Mouse (Mus musculus): ENCODE results near the gene Tap2.

GRCm38 (mm10) chr17:34164202-34164895 lies 39.0 kb upstream of the Tap2 start:
- peak; percentile 7 for TF ChIP-seq CTCF (IDR thresholded peaks at IDR 0.05; ENCODE audit: low read depth)
- no peak for TF ChIP-seq EP300 (IDR thresholded peaks at IDR 0.05; ENCODE audit: low read depth)

All from heart, postnatal 0 days (tissue).